In the genomic region with DNA sequence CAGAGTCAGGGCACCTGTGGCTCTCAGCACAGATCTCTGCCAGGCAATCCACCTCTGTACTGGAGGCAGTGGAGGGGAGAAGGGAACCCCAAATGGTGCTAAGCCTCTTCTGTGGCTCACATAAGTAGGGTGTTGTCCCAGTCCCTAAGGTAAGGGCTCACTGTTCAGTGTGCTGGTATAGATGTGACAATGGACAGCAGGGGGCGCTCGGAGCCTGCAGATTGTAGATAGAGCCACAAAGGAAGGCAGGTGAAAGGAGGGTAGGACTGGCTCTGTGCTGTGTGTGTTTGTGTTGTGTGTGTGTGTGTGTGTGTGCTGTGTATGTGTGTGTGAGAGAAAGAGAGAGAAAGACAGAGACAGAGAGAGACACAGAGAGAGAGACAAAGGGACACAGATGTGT, we compare ENCODE assay signal across 8 mouse cellular contexts. TPM values are rescaled to one million over a fixed set of nuclear protein-coding genes. Genes with fewer than 3 reads are reported as not detected.
DNase-seq lines count a peak whose midpoint lies in the region; ATAC-seq and TF ChIP-seq lines count a peak whose summit lies in the region.

No protein-coding gene starts in this region.

- TF ChIP-seq CTCF in C2C12 (IDR thresholded peaks at IDR 0.05; ENCODE audit: control insufficient read depth, insufficient read depth, insufficient read length), result peak; percentile 89
- peak; percentile 90 for TF ChIP-seq CTCF in brain, embryonic 14.5 days (IDR thresholded peaks at IDR 0.05; ENCODE audit: borderline replicate concordance, extremely low read depth, insufficient read depth, insufficient read length)

- H3K4me3 ChIP-seq in C2C12 (ENCODE audit: insufficient read depth, poor library complexity, severe bottlenecking), result no peak overlapping the region
- no peak overlapping the region for H3K4me3 ChIP-seq in forebrain, embryonic 10.5 days
- H3K4me3 ChIP-seq in heart, embryonic 15.5 days, result no peak overlapping the region
- no peak overlapping the region for H3K4me3 ChIP-seq in liver, embryonic 12.5 days
- H3K4me3 ChIP-seq in neural tube, embryonic 12.5 days, result no peak overlapping the region
- H3K4me3 ChIP-seq in stomach, embryonic 16.5 days (replicated peaks; ENCODE audit: low read length), result no peak overlapping the region

- no peak overlapping the region for H3ac ChIP-seq in C2C12 (ENCODE audit: control insufficient read depth, insufficient read length, low read depth)

- no peaks in the 10 kb centered on the region for H3K79me2 ChIP-seq in C2C12 (ENCODE audit: control insufficient read depth, insufficient read depth)

- H3K4me1 ChIP-seq in forebrain, embryonic 10.5 days, result peaks cover 13% of the 10 kb centered on the region
- peaks cover 12% of the 10 kb centered on the region for H3K4me1 ChIP-seq in heart, embryonic 15.5 days (replicated peaks)
- peaks cover 17% of the 10 kb centered on the region; the same call in 1 of the 2 replicates for H3K4me1 ChIP-seq in liver, embryonic 12.5 days
- no peaks in the 10 kb centered on the region for H3K4me1 ChIP-seq in neural tube, embryonic 12.5 days
- H3K4me1 ChIP-seq in stomach, embryonic 16.5 days (ENCODE audit: control insufficient read depth, insufficient read depth, low read length), result peaks cover 9% of the 10 kb centered on the region; the same call in 1 of the 2 replicates

- H3K36me3 ChIP-seq in C2C12 (ENCODE audit: control insufficient read depth, insufficient read depth), result no peaks in the 10 kb centered on the region
- no peaks in the 10 kb centered on the region for H3K36me3 ChIP-seq in forebrain, embryonic 10.5 days (replicated peaks)
- H3K36me3 ChIP-seq in heart, embryonic 15.5 days, result no peaks in the 10 kb centered on the region
- no peaks in the 10 kb centered on the region for H3K36me3 ChIP-seq in liver, embryonic 12.5 days
- H3K36me3 ChIP-seq in neural tube, embryonic 12.5 days, result no peaks in the 10 kb centered on the region
- no peaks in the 10 kb centered on the region for H3K36me3 ChIP-seq in stomach, embryonic 16.5 days (ENCODE audit: control insufficient read depth, insufficient read depth, low read length)

- WGBS in forebrain, embryonic 10.5 days, result 1% methylated on average over 2 of the region's 2 CpGs
- WGBS in heart, embryonic 15.5 days, result 0% methylated on average over 2 of the region's 2 CpGs
- WGBS in liver, embryonic 12.5 days (ENCODE audit: insufficient replicate concordance), result 0% methylated on average over 2 of the region's 2 CpGs
- 0% methylated on average over 2 of the region's 2 CpGs for WGBS in neural tube, embryonic 12.5 days
- 0% methylated on average over 2 of the region's 2 CpGs for WGBS in stomach, embryonic 16.5 days

- no peak overlapping the region for H3K27ac ChIP-seq in forebrain, embryonic 10.5 days
- H3K27ac ChIP-seq in heart, embryonic 15.5 days, result no peak overlapping the region
- no peak overlapping the region for H3K27ac ChIP-seq in liver, embryonic 12.5 days
- no peak overlapping the region for H3K27ac ChIP-seq in neural tube, embryonic 12.5 days
- H3K27ac ChIP-seq in stomach, embryonic 16.5 days (ENCODE audit: low read length), result peak overlapping the region; percentile 95

- H3K9ac ChIP-seq in heart, embryonic 15.5 days, result no peak overlapping the region
- no peak overlapping the region for H3K9ac ChIP-seq in liver, embryonic 12.5 days
- H3K9ac ChIP-seq in neural tube, embryonic 12.5 days, result no peak overlapping the region
- 0 out of 2 replicates have a peak overlapping the region, but pooled peaks have one; percentile 23 for H3K9ac ChIP-seq in stomach, embryonic 16.5 days (ENCODE audit: low read length)

- peak; percentile 94 for DNase-seq in brain, embryonic 14.5 days (ENCODE audit: low read depth)
- peak; percentile 86 for DNase-seq in forebrain, embryonic 10.5 days (ENCODE audit: extremely low spot score, low spot score)
- peak; percentile 90 for DNase-seq in kidney, postnatal 14 days

- H3K27me3 ChIP-seq in C2C12 (ENCODE audit: control insufficient read depth, insufficient read depth, insufficient read length), result no peaks in the 10 kb centered on the region
- H3K27me3 ChIP-seq in forebrain, embryonic 10.5 days (ENCODE audit: poor library complexity, severe bottlenecking), result peaks cover 22% of the 10 kb centered on the region
- 0 out of 2 replicates have a peak, but pooled peaks cover 3% of the 10 kb centered on the region for H3K27me3 ChIP-seq in heart, embryonic 15.5 days
- H3K27me3 ChIP-seq in liver, embryonic 12.5 days (replicated peaks), result peaks cover 16% of the 10 kb centered on the region; the same call in 1 of the 2 replicates
- peaks cover 3% of the 10 kb centered on the region; the same call in 1 of the 2 replicates for H3K27me3 ChIP-seq in neural tube, embryonic 12.5 days (replicated peaks)
- no peaks in the 10 kb centered on the region for H3K27me3 ChIP-seq in stomach, embryonic 16.5 days (ENCODE audit: control insufficient read depth, insufficient read depth, low read length)

- no peak for TF ChIP-seq POLR2A in brain, embryonic 14.5 days (IDR thresholded peaks at IDR 0.05; ENCODE audit: borderline replicate concordance, extremely low read depth, insufficient read depth, insufficient read length, poor library complexity, severe bottlenecking)

- peak; percentile 64 for ATAC-seq in heart, embryonic 15.5 days (replicated peaks; ENCODE audit: insufficient number of reproducible peaks, insufficient read depth, low FRiP score, low read depth)
- ATAC-seq in liver, embryonic 12.5 days, result peak; percentile 38; the same call in 1 of the 2 replicates
- ATAC-seq in neural tube, embryonic 12.5 days (ENCODE audit: low FRiP score, low read depth), result peak; percentile 75; the same call in 1 of the 2 replicates
- ATAC-seq in stomach, embryonic 16.5 days (ENCODE audit: insufficient read depth, low FRiP score), result peak; percentile 84

- no peaks in the 10 kb centered on the region for H3K9me3 ChIP-seq in forebrain, embryonic 10.5 days
- H3K9me3 ChIP-seq in heart, embryonic 15.5 days (replicated peaks), result no peaks in the 10 kb centered on the region
- no peaks in the 10 kb centered on the region for H3K9me3 ChIP-seq in liver, embryonic 12.5 days (replicated peaks)
- H3K9me3 ChIP-seq in neural tube, embryonic 12.5 days, result no peaks in the 10 kb centered on the region
- no peaks in the 10 kb centered on the region for H3K9me3 ChIP-seq in stomach, embryonic 16.5 days (replicated peaks; ENCODE audit: control insufficient read depth, low read length)

- no peak overlapping the region for H3K4me2 ChIP-seq in heart, embryonic 15.5 days
- H3K4me2 ChIP-seq in liver, embryonic 12.5 days, result no peak overlapping the region
- no peak overlapping the region for H3K4me2 ChIP-seq in neural tube, embryonic 12.5 days (replicated peaks)
- H3K4me2 ChIP-seq in stomach, embryonic 16.5 days (ENCODE audit: low read depth, low read length), result no peak overlapping the region

- H3K79me3 ChIP-seq in C2C12 (ENCODE audit: low read depth), result no peaks in the 10 kb centered on the region

TF ChIP-seq in C2C12, 6 proteins besides CTCF, POLR2A, EP300 and RAD21:
- TF ChIP-seq MAX (IDR thresholded peaks at IDR 0.05) (no peak), MYOD1 (IDR thresholded peaks at IDR 0.05; ENCODE audit: control insufficient read depth, insufficient read length, low read depth) (peak; percentile 3), MYOG (IDR thresholded peaks at IDR 0.05; ENCODE audit: control insufficient read depth, extremely low read depth, insufficient read length) (no peak)

RNA-seq across cellular contexts. Expression of gene Krt80, which starts 30.4 kb away (rescaled TPM):
- polyA plus RNA-seq in C2C12 (2012; fragmentation: generic; extraction: Trizol), result 10.1 TPM
- 0.19 and 0.22 TPM in 2 replicates for polyA plus RNA-seq in brain, embryonic 14.5 days (2012; rRNA removed)
- polyA plus RNA-seq in forebrain, embryonic 10.5 days (2016; fragmentation: Nextera tagmentation; extraction: Ambion mirVana), result 0.07 TPM in 1 of 2 replicates, not detected in the other
- polyA plus RNA-seq in heart, embryonic 15.5 days (2015; fragmentation: Nextera tagmentation; extraction: Ambion mirVana), result 7.4 and 8.1 TPM in 2 replicates
- 0.11 and 0.16 TPM in 2 replicates for polyA plus RNA-seq in liver, embryonic 12.5 days (2016; fragmentation: Nextera tagmentation; extraction: Ambion mirVana)
- 0.08 TPM in 1 of 2 replicates, not detected in the other for polyA plus RNA-seq in neural tube, embryonic 12.5 days (2016; fragmentation: Nextera tagmentation; extraction: Ambion mirVana)
- polyA plus RNA-seq in stomach, embryonic 16.5 days (2015; fragmentation: Nextera tagmentation; extraction: Ambion mirVana), result 37.4 and 64.5 TPM in 2 replicates

RNA-seq across cellular contexts. Expression of gene 6030408B16Rik, which starts 46.5 kb away (rescaled TPM):
- polyA plus RNA-seq in C2C12 (2012; fragmentation: generic; extraction: Trizol), result 0.06 TPM
- 0.41 and 0.42 TPM in 2 replicates for polyA plus RNA-seq in brain, embryonic 14.5 days (2012; rRNA removed)
- 0.07 and 0.27 TPM in 2 replicates for polyA plus RNA-seq in forebrain, embryonic 10.5 days (2016; fragmentation: Nextera tagmentation; extraction: Ambion mirVana)
- polyA plus RNA-seq in heart, embryonic 15.5 days (2015; fragmentation: Nextera tagmentation; extraction: Ambion mirVana), result 3.1 and 4.8 TPM in 2 replicates
- polyA plus RNA-seq in liver, embryonic 12.5 days (2016; fragmentation: Nextera tagmentation; extraction: Ambion mirVana), result 0.17 and 0.19 TPM in 2 replicates
- polyA plus RNA-seq in neural tube, embryonic 12.5 days (2016; fragmentation: Nextera tagmentation; extraction: Ambion mirVana), result 0.13 and 0.23 TPM in 2 replicates
- polyA plus RNA-seq in stomach, embryonic 16.5 days (2015; fragmentation: Nextera tagmentation; extraction: Ambion mirVana), result 9.4 and 9.5 TPM in 2 replicates

RNA-seq across cellular contexts. Expression of gene Atg101, which starts 55.5 kb away (rescaled TPM):
- 61.3 TPM for polyA plus RNA-seq in C2C12 (2012; fragmentation: generic; extraction: Trizol)
- 58.9 and 75.1 TPM in 2 replicates for polyA plus RNA-seq in brain, embryonic 14.5 days (2012; rRNA removed)
- polyA plus RNA-seq in forebrain, embryonic 10.5 days (2016; fragmentation: Nextera tagmentation; extraction: Ambion mirVana), result 77.2 and 77.8 TPM in 2 replicates
- 52.0 and 59.9 TPM in 2 replicates for polyA plus RNA-seq in heart, embryonic 15.5 days (2015; fragmentation: Nextera tagmentation; extraction: Ambion mirVana)
- 31.5 and 31.7 TPM in 2 replicates for polyA plus RNA-seq in liver, embryonic 12.5 days (2016; fragmentation: Nextera tagmentation; extraction: Ambion mirVana)
- polyA plus RNA-seq in neural tube, embryonic 12.5 days (2016; fragmentation: Nextera tagmentation; extraction: Ambion mirVana), result 74.0 and 80.4 TPM in 2 replicates
- 66.9 and 67.0 TPM in 2 replicates for polyA plus RNA-seq in stomach, embryonic 16.5 days (2015; fragmentation: Nextera tagmentation; extraction: Ambion mirVana)
